Mouse (Mus musculus) fibroblast of lung, adult 2 months (primary cell): ENCODE results near the gene Rgs16.

Experiments
- DNase-seq: peaks from one replicate; pipeline ENCODE4 v3.0.0-alpha.2; 2011; ENCODE audit warnings: low read depth

The Rgs16 gene

DNA sequence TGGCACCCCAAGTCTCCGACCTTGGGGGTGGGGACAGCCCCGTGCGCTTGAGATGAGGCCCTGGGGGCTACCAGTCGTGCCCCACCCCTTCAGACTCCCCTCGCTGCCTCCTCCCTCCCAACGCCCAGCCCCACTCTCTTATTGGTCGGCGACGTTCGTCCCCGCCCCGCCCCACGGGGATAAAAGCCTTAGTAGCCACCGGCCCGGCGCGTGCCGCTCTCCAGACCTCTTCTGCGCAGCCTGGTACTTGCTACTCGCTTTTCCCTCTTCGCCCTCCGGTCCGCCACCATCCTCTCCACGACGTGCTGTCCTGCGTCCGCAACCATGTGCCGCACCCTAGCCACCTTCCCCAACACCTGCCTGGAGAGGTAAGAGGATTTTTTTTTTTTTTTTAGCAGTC is at the start of gene Rgs16:
TSS of gene Rgs16 (plus strand) at position 205 of the 400 bp plus-strand sequence.
- no peak for DNase-seq

- no peak for DNase-seq
Observed at GRCm38 (mm10) chr1:153692526-153692925, 47.6 kb upstream of the Rgs16 start.

DNA sequence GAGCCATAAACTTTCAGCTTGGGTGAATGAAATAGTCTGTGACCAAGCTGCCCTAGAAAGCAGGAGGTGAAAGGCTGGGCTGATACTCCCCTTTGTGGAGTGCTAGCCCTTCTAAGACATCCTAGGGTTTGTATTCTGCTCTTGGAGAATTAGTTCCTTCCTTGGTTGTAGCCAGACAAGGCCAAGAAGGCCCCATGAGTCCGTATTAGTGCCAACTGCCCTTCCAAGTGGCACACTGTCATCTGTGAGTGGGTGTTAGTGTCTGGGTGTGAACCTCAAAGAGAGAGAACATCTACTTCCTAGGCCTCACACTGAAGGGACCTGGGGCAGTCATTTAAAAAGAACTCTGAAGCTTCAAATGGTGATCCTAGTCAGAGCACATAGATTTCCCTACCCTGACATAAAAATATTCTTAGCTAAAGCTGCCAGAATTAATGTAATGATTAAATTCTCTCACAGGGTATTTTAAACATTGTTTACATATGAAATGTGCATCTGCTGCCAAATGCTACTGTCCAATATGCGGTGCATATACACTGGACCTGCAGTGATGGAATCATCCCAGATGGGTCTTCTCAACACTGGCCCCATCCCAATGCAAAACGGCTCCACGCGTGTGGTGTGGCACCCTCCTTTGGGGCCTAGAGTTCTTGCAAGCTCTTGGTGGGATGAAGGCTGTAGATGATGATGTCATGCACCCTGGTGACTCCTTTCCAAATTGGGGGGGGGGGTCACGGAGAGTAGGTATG is 45.6 kb upstream of the Rgs16 start:
- no peak for DNase-seq

DNA sequence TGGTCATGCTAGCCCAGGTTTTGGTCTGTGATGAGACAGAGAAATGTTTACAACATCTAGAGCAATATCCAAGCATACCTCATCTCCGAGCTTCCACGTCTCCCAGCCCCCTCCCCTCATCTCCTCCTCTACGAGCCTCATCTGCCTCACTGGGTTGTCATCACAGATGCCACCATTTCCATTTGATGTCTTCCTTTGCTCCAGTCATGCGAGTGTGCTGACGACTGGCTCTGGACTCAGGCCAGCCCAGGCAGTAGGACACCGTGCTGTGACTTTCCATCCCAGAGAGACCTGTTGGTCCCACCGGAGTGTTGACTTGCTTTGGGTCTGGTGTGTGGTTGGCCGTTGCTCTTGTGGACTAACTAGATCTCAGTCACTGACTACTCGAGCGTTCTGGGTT is 44.8 kb upstream of the Rgs16 start:
- DNase-seq, result no peak

DNA sequence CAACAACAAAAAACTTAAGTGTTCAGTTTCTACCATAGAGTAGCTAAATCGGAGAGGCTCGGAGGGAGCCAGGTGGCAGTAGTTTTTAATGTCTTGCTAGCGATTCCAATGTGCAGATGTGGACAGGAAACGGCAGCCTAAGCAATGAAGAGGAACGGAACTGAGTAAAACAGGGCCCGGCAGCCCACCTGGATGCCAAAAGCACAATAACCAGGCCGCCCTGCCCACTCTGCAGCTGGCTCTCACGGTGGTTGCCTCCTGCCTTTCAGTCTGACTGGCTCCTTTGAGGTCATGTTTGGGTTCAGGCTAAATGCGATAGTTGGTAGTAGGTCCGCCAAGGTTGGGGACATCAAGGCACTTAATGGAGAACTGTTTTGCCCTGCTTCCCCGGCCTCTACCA is 44.1 kb upstream of the Rgs16 start:
- no peak for DNase-seq

DNA sequence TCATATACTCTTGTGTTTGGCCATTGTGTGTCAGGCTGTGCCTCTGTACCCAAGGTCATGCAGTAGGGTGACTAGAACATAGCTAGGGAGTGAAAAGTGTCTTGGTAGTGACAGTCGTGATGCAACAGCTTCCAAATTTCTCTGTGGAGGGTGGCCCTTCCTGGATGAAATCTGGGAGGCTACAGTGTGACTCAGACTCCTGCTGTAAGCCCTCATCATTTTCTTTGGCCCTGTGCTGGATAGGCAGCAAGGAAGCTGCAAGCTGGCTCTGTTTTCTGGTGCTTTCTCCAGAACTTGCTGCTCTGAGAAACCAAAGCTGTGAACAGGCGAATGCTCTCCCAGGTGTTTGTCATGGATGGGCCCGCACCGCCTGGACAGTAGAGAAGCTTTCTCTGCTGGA is 43.6 kb upstream of the Rgs16 start:
- no peak for DNase-seq

DNA sequence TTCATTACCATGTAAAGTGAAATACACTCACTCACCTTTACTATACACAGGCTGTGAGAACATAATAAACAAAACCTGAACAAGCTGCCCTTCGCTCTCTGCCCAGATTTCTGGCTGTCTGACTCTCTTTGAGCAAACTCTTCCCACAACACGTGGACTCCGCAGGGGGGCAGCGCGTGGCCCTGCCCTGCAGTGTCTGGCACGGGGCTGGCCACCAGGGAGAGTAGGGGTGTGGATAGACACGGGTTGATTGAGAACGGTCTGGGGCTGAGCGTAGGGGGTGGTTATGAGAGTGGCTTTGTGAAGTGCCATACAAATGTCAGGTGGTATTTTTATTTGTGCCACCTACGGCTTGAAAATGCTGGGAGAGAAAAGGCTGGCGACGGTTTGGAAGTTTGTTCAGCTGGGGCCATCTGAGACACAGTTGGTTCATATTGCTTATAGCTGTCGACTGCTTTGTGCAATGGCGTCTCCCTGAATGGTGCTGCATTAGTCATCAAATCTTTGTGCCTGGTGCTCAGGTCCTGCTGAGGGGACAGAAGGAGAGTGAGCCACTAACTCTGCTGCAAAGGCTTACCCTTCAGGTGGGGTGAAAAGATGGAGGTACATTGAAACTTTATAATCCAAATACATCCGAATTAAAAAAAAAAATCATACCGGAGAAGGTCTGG is 42.4 kb upstream of the Rgs16 start:
- no peak for DNase-seq

DNA sequence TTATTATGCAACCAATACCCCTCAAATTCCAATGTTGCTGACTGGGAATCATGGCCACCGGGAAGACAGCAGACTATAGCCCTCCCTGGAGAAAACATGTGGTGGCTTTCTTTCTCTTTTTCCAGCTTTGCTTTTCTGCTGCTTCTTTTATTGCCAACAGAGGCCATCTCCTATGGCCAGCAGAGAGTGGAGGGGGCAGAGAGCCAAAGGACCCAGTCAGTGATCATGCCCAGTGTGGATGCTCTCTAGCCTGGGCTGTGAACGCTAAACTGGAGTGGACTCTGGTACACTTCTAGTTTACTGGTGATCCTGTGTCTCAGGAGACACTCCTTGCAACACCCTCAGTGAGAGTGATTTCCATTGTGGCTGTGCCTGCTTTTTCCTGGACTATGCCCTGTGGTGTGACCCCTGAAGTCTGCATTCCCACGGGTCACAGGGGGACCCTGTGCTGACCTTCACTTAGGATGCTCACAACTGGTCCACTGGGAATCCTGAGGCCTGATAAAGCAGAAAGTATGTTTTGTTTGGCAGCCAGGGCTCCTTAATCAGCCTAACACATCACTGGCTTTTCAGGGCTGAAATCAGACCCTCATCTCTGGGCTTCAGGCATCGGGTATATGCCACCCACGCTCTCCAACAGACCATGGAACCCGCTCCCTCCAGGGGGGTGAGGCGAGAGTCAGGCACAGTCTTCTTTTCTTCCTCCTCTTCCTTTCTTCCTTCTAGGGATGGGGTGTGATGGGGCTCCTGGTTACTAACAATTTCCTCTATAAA is 41.7 kb upstream of the Rgs16 start:
- DNase-seq, result no peak

- DNase-seq, result no peak
Observed at GRCm38 (mm10) chr1:153700448-153701063, 39.6 kb upstream of the Rgs16 start.

GRCm38 (mm10) chr1:153701461-153701860 is 38.7 kb upstream of the Rgs16 start:
- DNase-seq, result no peak

DNA sequence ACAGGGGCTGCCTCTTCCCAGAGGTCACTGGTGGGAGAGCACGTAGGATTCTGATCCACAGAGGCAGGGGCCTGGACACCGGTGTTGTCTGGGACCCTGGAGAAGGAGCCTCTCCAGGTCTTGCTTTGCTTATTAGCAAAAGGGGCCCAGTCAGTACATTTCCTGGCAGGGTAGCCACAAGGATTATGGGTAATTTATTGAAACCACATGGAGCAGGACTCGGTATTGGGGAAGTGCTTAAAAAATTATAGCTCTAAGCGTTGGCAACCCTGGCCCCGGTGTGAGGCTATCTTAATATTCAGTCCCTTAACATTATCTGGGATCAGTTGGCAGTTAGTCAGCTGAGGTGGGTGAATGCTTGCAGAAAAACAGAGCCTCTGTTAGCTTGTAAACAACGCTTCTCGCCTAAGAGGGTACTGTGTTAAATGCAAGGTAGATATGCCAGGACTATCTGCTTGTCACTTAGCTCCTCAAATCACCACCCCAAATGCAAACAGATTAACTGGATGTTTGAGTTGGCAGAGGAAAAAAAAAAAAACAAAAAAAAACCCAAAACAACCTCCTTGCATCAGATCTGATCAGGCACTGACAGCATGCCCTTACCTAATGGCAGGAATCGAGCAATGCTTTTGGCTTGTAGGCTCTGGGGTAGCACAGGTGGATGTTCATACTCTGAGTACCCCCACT is 37.8 kb upstream of the Rgs16 start:
- DNase-seq, result no peak

DNA sequence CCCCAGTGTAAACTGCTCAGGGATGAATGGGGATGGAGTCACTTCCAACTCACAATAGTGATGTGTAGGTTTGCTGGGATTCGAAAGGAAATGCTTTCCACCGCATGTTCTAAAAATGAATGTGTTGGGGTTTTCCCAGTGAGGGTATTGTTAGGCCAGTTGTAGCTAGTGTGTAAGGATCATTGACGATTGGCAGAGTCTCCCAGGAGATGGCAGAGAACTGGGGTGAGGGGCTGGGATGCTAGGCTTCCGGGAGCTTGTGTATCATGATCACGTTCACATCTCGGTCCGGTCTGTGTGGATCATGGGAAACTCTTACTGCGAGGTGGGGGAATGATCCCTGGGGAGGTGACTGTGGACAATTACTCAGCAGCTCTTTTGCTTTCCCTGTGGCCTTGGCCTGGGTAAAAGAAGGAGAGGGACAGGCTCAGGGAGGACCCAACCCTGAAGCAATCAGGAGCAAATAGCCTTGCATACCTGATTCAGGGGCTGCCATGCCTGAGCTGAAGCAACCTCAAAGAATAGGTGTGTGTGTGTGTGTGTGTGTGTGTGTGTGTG is 37.2 kb upstream of the Rgs16 start:
- no peak for DNase-seq

- DNase-seq, result no peak
Observed at GRCm38 (mm10) chr1:153703445-153703991, 36.6 kb upstream of the Rgs16 start.

- no peak for DNase-seq
Observed at GRCm38 (mm10) chr1:153704174-153704573, 36.0 kb upstream of the Rgs16 start.

- no peak for DNase-seq
Observed at GRCm38 (mm10) chr1:153704996-153705395, 35.2 kb upstream of the Rgs16 start.

DNA sequence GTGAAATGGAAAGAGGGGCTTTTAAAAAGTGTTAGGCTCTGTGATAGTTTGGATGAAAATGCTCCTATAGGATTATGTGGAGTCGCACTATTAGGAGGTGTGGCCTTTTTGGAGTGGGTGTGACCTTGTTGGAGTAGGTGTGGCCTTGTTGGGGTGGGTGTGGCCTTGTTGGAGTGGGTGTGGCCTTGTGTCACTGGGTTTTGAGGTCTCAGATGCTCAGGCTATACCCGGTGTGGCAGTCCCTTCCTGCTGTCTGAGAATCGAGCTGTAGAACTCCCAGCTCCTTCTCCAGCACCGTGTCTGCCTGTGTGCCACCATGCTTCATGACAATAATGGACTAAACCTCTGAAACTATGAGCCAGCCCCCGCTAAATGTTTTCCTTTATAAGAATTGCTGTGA is 31.5 kb upstream of the Rgs16 start:
- no peak for DNase-seq

GRCm38 (mm10) chr1:153709451-153709850 is 30.7 kb upstream of the Rgs16 start:
- DNase-seq, result no peak

GRCm38 (mm10) chr1:153711544-153712262 is 28.4 kb upstream of the Rgs16 start:
- no peak for DNase-seq

GRCm38 (mm10) chr1:153712633-153713032 is 27.5 kb upstream of the Rgs16 start:
- no peak for DNase-seq

DNA sequence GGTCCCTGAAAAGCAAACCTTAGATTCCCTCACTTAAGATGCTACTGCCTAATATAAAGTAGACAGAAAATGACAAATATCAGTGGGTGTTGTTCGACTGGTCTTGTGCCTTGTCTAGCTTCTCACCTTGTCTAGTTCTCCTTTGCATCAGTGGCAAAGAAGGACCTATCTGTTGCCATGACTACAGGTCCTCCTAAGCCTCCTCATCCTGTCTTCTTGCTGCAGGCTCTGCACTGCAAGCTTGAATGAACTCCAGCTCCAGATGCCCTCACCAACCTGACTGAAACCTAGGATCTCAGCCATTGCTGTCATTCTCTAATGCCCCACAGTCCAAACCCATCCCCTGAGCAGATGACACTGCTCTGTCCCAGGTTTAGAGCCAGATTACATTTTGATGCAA is 22.2 kb upstream of the Rgs16 start:
- DNase-seq, result no peak

DNA sequence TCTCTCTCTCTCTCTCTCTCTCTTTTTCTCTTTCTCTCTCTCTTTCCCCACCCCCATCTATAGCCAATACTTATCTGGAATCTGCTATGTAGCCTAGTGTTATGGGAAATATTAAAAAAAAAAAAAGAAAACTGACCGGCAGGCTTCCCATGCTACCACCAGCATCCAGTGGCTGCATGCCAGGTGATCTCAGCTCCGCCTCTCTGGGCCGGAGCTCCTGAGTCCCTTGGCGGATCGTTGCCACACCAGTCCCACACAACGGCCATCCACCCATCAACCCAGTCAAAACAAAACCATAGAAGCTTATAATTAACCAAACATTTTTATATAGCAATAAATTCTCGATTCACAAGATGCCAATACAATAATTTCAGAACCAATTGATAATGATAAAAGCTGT is 19.2 kb upstream of the Rgs16 start:
- no peak for DNase-seq
